Mouse (Mus musculus): ENCODE data around the gene 4931406P16Rik.

DNA sequence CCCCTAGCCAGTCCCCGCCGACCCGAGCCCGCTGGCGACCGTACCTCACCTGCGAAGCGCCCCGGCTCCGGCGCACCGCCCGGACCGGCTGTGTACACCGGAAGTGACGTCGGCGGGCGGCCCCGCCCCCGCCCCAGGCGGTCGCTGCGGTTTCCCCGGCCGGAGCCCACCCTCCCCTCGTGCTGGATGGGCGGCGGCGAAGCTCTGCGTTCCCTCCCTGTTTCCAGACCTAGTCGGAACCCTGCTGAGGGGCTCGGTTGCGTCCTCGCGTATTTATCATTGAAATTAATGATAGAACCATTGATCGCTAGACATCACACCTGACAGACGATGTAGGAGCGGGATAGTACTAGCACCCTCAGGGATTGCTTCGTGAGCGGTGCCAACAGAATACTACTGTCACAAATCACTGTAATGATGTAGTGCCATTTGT lies at the start of gene 4931406P16Rik:
- peak; percentile 71 for TF ChIP-seq POLR2A (IDR thresholded peaks at IDR 0.05; ENCODE audit: control insufficient read depth, low read depth, low read length)
- TF ChIP-seq CTCF (IDR thresholded peaks at IDR 0.05; ENCODE audit: control insufficient read depth, insufficient read depth, insufficient replicate concordance, low read depth, low read length): no peak

Measured in testis, adult 2 months (tissue).